Mouse (Mus musculus): Measurements from ENCODE around the gene Cep250. TPM values are rescaled to one million over a fixed set of nuclear protein-coding genes. Genes with fewer than 3 reads are reported as not detected.

Cep250 gene
- polyA plus RNA-seq (2012; rRNA removed; ENCODE audit: low replicate concordance) = 3.8 and 4.3 TPM in 2 replicates

DNA sequence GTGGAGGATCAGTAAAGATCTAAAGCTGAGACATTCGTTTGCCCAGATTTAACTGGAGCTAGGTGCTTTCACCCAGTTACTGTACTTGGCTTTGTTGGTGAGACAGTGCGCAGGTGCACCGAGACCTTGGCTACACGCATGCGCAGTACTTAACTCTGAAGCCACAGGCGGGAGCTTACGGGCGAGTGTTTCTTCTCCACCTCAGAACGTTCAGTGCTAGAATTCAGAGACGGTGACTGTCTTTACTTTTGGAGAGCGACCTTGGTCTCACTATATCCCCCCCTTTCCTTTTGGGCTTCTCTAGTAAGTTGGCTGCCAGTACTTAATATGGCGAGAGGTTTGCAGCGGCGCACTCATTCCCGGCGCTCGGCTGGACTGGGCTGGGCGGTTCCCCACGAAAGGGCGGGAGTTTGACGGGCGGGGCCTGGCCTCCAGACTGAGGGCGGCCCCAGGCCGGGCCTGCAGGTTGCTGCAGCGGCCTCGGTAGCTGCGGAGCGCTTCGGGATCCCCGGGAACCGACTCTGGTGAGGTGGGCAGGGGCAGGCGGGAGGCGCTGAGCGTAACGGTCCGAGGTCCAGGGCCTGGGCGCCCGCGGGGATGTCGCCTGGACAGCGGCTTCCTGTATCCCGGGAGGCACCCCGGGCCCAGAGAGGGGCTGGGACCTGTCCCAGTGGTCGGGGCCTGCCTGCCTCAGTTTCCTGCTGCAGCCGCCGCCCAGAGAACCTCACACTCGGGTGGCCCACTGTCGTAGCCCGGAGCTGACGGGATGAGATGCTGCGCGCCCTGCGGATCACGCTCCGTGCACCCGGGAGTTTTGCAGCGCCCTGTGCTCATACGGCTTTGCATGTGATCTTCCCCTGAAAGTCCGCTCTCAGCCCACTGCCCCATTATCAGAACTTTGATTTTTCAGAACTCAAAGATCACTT is at the start of gene Cep250:
Cep250 (plus strand) TSS at position 325 of the 926 bp plus-strand sequence.

DNA sequence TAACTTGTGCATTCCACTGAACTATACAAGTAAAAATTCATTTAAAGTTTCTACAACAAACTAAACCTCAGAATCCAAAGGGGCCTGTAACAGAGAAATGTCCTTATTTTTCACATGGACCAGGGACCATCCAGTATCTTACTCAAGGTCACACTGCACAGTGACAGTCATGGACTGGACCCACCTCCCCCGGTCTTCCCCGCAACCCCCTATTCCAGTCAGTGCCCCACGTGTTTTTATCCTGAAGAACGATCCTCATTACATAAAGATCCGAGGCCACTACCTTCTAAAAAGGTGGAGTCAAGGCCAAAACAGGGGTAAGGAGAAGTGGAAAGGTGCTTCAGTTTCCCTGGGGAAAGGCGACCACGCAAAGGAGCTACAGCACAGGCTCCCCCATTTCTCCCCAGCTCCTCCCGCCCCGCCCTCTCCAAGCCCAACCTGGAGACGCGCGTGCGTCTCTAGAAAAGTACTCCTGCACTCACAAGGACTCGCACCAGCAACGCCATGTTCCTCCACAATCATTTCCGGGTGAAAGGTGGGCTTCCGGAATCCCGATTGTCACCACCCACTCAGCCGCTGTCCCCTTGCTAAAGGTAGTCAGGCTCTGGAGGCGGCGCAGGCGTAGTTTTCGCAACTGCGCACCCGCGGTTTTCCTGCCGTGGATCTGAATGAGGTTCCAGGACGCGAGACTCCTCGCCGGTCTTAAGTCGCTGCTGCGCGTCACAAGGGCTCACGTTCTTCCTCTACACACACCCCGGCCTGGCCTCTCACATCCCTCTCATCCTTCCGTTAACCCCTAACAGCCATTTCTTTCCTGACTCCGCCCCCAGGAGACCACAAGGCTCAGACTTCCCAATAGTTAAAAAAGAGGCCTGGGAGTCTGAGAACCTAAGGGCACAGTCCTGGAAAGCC is 26.5 kb upstream of the Cep250 start, which contains the start of gene Uqcc1:
Uqcc1 (minus strand) TSS at position 780 of the 912 bp plus-strand sequence.

DNA sequence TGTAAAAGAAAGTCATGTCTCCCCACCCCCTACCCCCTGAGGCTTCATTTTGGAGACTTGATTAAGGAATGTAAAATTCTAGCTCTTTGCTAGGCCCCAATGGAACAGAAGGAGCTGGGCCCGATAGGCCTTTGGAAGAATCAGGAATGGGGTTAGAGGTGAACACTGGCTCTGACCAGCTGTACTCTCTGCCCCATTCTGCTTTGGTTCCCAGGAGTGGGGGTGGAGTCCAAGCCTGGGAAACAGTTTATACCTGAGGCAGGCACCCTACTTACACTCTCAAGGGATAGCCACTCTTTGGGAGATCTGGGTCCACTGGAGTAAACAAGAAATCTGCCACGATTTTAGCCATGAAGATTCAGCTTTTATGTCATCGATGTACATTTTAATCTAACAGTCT is 15.6 kb upstream of the Cep250 start, which contains the start of gene Gm15557:
Gm15557 (plus strand) TSS at position 48 of the 400 bp plus-strand sequence.

DNA sequence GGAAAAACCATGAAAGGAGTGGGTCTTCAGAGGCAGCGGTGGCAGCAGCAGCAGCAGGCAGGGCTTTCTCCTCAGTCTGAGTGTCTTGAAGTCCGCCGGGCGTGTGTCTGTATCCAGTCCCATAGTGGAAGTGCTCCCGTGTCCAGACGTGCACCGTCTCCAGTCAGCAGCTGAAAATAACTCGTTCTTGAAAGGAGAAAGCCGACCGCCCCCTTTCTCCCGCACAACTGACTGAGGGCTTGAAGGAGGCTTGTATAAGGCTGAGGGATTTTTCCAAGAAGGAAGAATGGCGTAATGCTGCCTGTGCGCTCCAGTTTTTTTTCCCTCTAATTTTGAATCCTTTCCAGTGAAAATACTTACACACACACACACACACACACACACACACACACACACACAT is 11.1 kb upstream of the Cep250 start, which contains the start of gene Gdf5:
Gdf5 (minus strand) TSS at position 244 of the 400 bp plus-strand sequence.

DNA sequence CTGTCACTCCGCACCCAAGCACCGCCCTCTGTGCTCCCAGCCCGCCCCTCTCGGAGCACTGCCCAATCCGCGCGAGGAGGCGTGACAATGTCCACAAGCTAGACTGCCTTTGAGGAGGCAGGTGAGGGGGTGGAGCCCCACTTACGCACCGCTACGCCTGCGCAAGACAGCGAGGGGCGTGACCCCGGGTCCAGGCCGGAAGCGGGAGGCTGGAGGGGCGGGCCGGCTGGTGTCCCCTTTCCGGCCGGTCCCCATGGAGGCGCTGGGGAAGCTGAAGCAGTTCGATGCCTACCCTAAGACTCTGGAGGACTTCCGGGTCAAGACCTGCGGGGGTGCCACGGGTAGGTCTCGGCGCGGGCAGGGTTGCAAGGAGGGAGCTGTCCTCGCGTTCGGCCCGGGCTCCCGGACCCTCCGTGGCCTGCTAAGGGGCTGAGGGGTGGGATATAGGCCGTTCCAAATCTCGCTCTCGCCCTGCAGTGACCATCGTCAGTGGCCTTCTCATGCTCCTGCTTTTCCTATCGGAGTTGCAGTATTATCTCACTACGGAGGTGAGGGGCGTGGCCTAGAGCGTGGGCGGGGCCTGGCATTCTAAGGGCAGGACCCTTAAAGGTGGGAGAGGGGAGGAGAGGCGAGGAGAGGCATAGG is 51.8 kb downstream of the Cep250 start, which contains the start of the genes 6430550D23Rik and Ergic3:
6430550D23Rik (minus strand) TSS at position 90 of the 645 bp plus-strand sequence.
Ergic3 (plus strand) TSS at position 158 of the 645 bp plus-strand sequence.

Other genes with a start within 250 kb of the Cep250 start
- 53.3 and 79.7 TPM in 2 replicates for gene Edem2, start 227.0 kb upstream of the Cep250 start, polyA plus RNA-seq (2012; rRNA removed; ENCODE audit: low replicate concordance)
- not detected in 2 replicates for gene Gm17581, start 220.6 kb upstream of the Cep250 start, polyA plus RNA-seq (2012; rRNA removed; ENCODE audit: low replicate concordance)
- gene Procr, start 205.3 kb upstream of the Cep250 start, polyA plus RNA-seq (2012; rRNA removed; ENCODE audit: low replicate concordance) = 6.9 and 9.3 TPM in 2 replicates
- 0.34 and 0.62 TPM in 2 replicates for gene Mmp24, start 181.1 kb upstream of the Cep250 start, polyA plus RNA-seq (2012; rRNA removed; ENCODE audit: low replicate concordance)
- gene BC029722, start 137.0 kb upstream of the Cep250 start, polyA plus RNA-seq (2012; rRNA removed; ENCODE audit: low replicate concordance) = 55.5 and 73.0 TPM in 2 replicates
- 336 and 452 TPM in 2 replicates for gene Eif6, start 129.5 kb upstream of the Cep250 start, polyA plus RNA-seq (2012; rRNA removed; ENCODE audit: low replicate concordance)
- gene Fam83c, start 121.6 kb upstream of the Cep250 start, polyA plus RNA-seq (2012; rRNA removed; ENCODE audit: low replicate concordance) = 0.15 and 1.1 TPM in 2 replicates
- 6.6 and 8.5 TPM in 2 replicates for gene Uqcc1, start 26.1 kb upstream of the Cep250 start, polyA plus RNA-seq (2012; rRNA removed; ENCODE audit: low replicate concordance)
- gene Gm15557, start 15.7 kb upstream of the Cep250 start, polyA plus RNA-seq (2012; rRNA removed; ENCODE audit: low replicate concordance) = not detected in 2 replicates
- gene Gdf5, start 11.1 kb upstream of the Cep250 start, polyA plus RNA-seq (2012; rRNA removed; ENCODE audit: low replicate concordance) = not detected in 2 replicates
- 1.4 and 1.9 TPM in 2 replicates for gene 6430550D23Rik, start 51.5 kb downstream of the Cep250 start, polyA plus RNA-seq (2012; rRNA removed; ENCODE audit: low replicate concordance)
- 225 and 402 TPM in 2 replicates for gene Ergic3, start 51.6 kb downstream of the Cep250 start, polyA plus RNA-seq (2012; rRNA removed; ENCODE audit: low replicate concordance)
- gene Fer1l4, start 96.5 kb downstream of the Cep250 start, polyA plus RNA-seq (2012; rRNA removed; ENCODE audit: low replicate concordance) = 0.30 and 10.9 TPM in 2 replicates
- 0.27 and 0.93 TPM in 2 replicates for gene Spag4, start 108.7 kb downstream of the Cep250 start, polyA plus RNA-seq (2012; rRNA removed; ENCODE audit: low replicate concordance)
- gene Cpne1, start 155.5 kb downstream of the Cep250 start, polyA plus RNA-seq (2012; rRNA removed; ENCODE audit: low replicate concordance) = 27.7 and 40.4 TPM in 2 replicates
- gene Rbm12, start 155.5 kb downstream of the Cep250 start, polyA plus RNA-seq (2012; rRNA removed; ENCODE audit: low replicate concordance) = 3.8 and 4.8 TPM in 2 replicates
- gene Gm28036, start 170.6 kb downstream of the Cep250 start, polyA plus RNA-seq (2012; rRNA removed; ENCODE audit: low replicate concordance) = 0.24 and 0.83 TPM in 2 replicates
- gene Romo1, start 187.6 kb downstream of the Cep250 start, polyA plus RNA-seq (2012; rRNA removed; ENCODE audit: low replicate concordance) = 203 and 222 TPM in 2 replicates
- 27.1 and 41.1 TPM in 2 replicates for gene Nfs1, start 187.7 kb downstream of the Cep250 start, polyA plus RNA-seq (2012; rRNA removed; ENCODE audit: low replicate concordance)
- 26.9 and 39.9 TPM in 2 replicates for gene Rbm39, start 223.8 kb downstream of the Cep250 start, polyA plus RNA-seq (2012; rRNA removed; ENCODE audit: low replicate concordance)
- 3.6 and 4.3 TPM in 2 replicates for gene Phf20, start 240.0 kb downstream of the Cep250 start, polyA plus RNA-seq (2012; rRNA removed; ENCODE audit: low replicate concordance)